Mouse (Mus musculus): ENCODE results near the gene Ssbp3. TPM values are rescaled to one million over a fixed set of nuclear protein-coding genes. Genes with fewer than 3 reads are reported as not detected.

Ssbp3 gene
- polyA plus RNA-seq, 1 experiment from 2014 or later = 22.8 TPM

DNA sequence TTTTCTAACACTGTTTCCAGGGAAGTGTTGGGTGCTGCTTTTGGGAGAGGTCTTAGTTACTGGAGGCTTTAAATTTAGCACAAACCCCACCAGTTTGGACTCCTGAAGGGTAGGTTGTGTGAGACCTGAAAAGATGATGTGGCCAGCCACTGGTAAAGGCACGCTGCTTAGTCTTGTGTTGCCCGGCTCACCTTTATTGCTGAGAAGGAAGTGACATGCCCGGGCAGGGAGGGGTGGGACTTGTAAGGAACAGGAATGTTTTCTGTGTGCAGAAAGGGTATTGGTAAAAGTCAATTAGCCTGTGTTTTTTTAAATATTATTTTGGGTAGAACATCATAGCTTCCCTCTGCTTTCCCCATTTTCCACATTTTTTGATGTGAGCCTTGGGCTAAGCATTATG, 37.2 kb downstream of the Ssbp3 start:
- H3K36me3 ChIP-seq (replicated peaks; ENCODE audit: insufficient read depth, low read length) = no peaks in the 10 kb centered on the region
- H3K9ac ChIP-seq (replicated peaks) = no peak overlapping the region
- H3K4me3 ChIP-seq (ENCODE audit: low read depth, low read length) = no peak overlapping the region
- H3K27me3 ChIP-seq (ENCODE audit: insufficient read depth, low read length) = no peaks in the 10 kb centered on the region
- no peaks in the 10 kb centered on the region for H3K9me3 ChIP-seq (ENCODE audit: low read length)
- 79% methylated on average over 3 of the region's 3 CpGs for WGBS (ENCODE audit: insufficient replicate concordance)
- no peak for TF ChIP-seq EP300 (IDR thresholded peaks at IDR 0.05; ENCODE audit: low read depth)
- ATAC-seq (no peak), DNase-seq (no peak)
- no peak overlapping the region for H3K27ac ChIP-seq (ENCODE audit: low read depth)
- H3K4me1 ChIP-seq (ENCODE audit: insufficient read depth) = peaks cover 26% of the 10 kb centered on the region
- H3K4me2 ChIP-seq (ENCODE audit: low read depth, low read length) = no peak overlapping the region

GRCm38 (mm10) chr4:106948546-106948945, 38.0 kb downstream of the Ssbp3 start:
- WGBS (ENCODE audit: insufficient replicate concordance) = 72% methylated on average over 7 of the region's 7 CpGs

GRCm38 (mm10) chr4:106949200-106949599, 38.7 kb downstream of the Ssbp3 start:
- Histone ChIP-seq H3K27me3 (ENCODE audit: insufficient read depth, low read length) (no peaks in the 10 kb centered on the region), H3K4me2 (ENCODE audit: low read depth, low read length) (0 out of 2 replicates have a peak overlapping the region, but pooled peaks have one; percentile 29), H3K9me3 (ENCODE audit: low read length) (no peaks in the 10 kb centered on the region), H3K9ac (replicated peaks) (no peak overlapping the region), H3K27ac (ENCODE audit: low read depth) (no peak overlapping the region), H3K36me3 (replicated peaks; ENCODE audit: insufficient read depth, low read length) (0 out of 2 replicates have a peak, but pooled peaks cover 2% of the 10 kb centered on the region), H3K4me1 (ENCODE audit: insufficient read depth) (peaks cover 26% of the 10 kb centered on the region), H3K4me3 (ENCODE audit: low read depth, low read length) (no peak overlapping the region)
- no peak for TF ChIP-seq CTCF (IDR thresholded peaks at IDR 0.05; ENCODE audit: low read depth)
- no peak for TF ChIP-seq EP300 (IDR thresholded peaks at IDR 0.05; ENCODE audit: low read depth)
- ATAC-seq = no peak
- 31% methylated on average over 6 of the region's 6 CpGs for WGBS (ENCODE audit: insufficient replicate concordance)
- no peak for DNase-seq

More at GRCm38 (mm10) chr4:106948546-106948945, 38.0 kb downstream of the Ssbp3 start:
- Histone ChIP-seq H3K4me2 (ENCODE audit: low read depth, low read length) (no peak overlapping the region), H3K4me3 (ENCODE audit: low read depth, low read length) (no peak overlapping the region), H3K4me1 (ENCODE audit: insufficient read depth) (peaks cover 26% of the 10 kb centered on the region), H3K36me3 (replicated peaks; ENCODE audit: insufficient read depth, low read length) (no peaks in the 10 kb centered on the region), H3K27me3 (ENCODE audit: insufficient read depth, low read length) (no peaks in the 10 kb centered on the region), H3K9ac (replicated peaks) (no peak overlapping the region), H3K9me3 (ENCODE audit: low read length) (no peaks in the 10 kb centered on the region), H3K27ac (ENCODE audit: low read depth) (no peak overlapping the region)
- ATAC-seq = no peak
- DNase-seq = no peak
- no peak for TF ChIP-seq CTCF (IDR thresholded peaks at IDR 0.05; ENCODE audit: low read depth)
- TF ChIP-seq EP300 (IDR thresholded peaks at IDR 0.05; ENCODE audit: low read depth) = no peak

DNA sequence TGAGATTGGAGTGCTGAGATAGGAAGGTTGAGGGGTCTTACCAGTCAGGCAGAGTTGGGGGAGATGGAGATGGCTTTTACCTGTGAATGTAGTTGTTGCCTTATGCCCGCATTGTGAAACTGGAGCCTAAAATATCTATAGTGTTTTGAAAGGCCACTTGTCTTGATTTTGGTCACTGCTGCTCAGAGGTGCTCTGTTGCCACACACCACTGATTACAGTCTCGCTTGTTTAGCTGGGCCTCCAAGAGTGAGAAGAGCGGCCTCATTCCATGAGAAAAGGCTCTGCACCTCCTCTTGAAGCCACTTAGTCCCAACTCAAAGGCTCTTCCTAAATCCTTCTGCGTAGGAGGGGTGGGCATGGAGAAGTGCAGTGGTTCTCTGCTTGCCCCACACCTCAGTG, 40.3 kb downstream of the Ssbp3 start:
- peaks cover 34% of the 10 kb centered on the region for H3K4me1 ChIP-seq (ENCODE audit: insufficient read depth)
- DNase-seq = no peak
- no peak overlapping the region for H3K9ac ChIP-seq (replicated peaks)
- no peak overlapping the region for H3K4me2 ChIP-seq (ENCODE audit: low read depth, low read length)
- no peak for ATAC-seq
- 70% methylated on average over 4 of the region's 4 CpGs for WGBS (ENCODE audit: insufficient replicate concordance)
- H3K36me3 ChIP-seq (replicated peaks; ENCODE audit: insufficient read depth, low read length) = peaks cover 2% of the 10 kb centered on the region; the same call in 1 of the 2 replicates
- TF ChIP-seq CTCF (IDR thresholded peaks at IDR 0.05; ENCODE audit: low read depth) (no peak), EP300 (IDR thresholded peaks at IDR 0.05; ENCODE audit: low read depth) (no peak)
- no peaks in the 10 kb centered on the region for H3K27me3 ChIP-seq (ENCODE audit: insufficient read depth, low read length)
- no peaks in the 10 kb centered on the region for H3K9me3 ChIP-seq (ENCODE audit: low read length)
- H3K4me3 ChIP-seq (ENCODE audit: low read depth, low read length) = no peak overlapping the region
- H3K27ac ChIP-seq (ENCODE audit: low read depth) = no peak overlapping the region

- 28% methylated on average over 4 of the region's 4 CpGs for WGBS (ENCODE audit: insufficient replicate concordance)
- TF ChIP-seq EP300 (IDR thresholded peaks at IDR 0.05; ENCODE audit: low read depth) (no peak), CTCF (IDR thresholded peaks at IDR 0.05; ENCODE audit: low read depth) (peak; percentile 57)
- Histone ChIP-seq H3K9me3 (ENCODE audit: low read length) (no peaks in the 10 kb centered on the region), H3K4me3 (ENCODE audit: low read depth, low read length) (no peak overlapping the region), H3K36me3 (replicated peaks; ENCODE audit: insufficient read depth, low read length) (peaks cover 2% of the 10 kb centered on the region; the same call in 1 of the 2 replicates), H3K4me1 (ENCODE audit: insufficient read depth) (peaks cover 40% of the 10 kb centered on the region), H3K27ac (ENCODE audit: low read depth) (no peak overlapping the region), H3K27me3 (ENCODE audit: insufficient read depth, low read length) (no peaks in the 10 kb centered on the region), H3K9ac (replicated peaks) (no peak overlapping the region), H3K4me2 (ENCODE audit: low read depth, low read length) (no peak overlapping the region)
- ATAC-seq = no peak
- DNase-seq = peak; percentile 47
Measured at GRCm38 (mm10) chr4:106951455-106951854, 41.0 kb downstream of the Ssbp3 start.

DNA sequence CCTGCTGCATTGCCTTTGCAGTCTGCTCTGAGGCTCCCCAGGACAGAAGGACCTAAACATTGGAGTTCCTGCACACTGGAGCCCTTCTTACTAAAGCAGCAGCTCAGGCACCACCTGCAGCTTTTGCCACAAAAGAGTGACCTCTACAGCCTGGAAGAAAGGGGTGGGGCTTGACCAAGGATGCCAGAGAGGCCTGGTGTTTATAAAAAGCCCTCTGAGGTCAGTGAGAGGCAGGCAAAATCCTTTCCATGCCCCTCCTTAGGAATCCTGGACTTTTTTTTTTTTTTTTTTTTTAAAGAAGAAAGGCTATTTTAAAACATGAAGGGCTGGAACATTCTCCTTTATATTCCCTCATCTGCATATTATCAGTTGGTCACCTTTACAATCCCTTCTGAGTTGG, 42.7 kb downstream of the Ssbp3 start:
- ATAC-seq (no peak), DNase-seq (no peak)
- Histone ChIP-seq H3K9ac (replicated peaks) (no peak overlapping the region), H3K36me3 (replicated peaks; ENCODE audit: insufficient read depth, low read length) (peaks cover 2% of the 10 kb centered on the region; the same call in 1 of the 2 replicates), H3K4me3 (ENCODE audit: low read depth, low read length) (no peak overlapping the region), H3K27me3 (ENCODE audit: insufficient read depth, low read length) (no peaks in the 10 kb centered on the region), H3K9me3 (ENCODE audit: low read length) (no peaks in the 10 kb centered on the region), H3K27ac (ENCODE audit: low read depth) (no peak overlapping the region), H3K4me1 (ENCODE audit: insufficient read depth) (peaks cover 50% of the 10 kb centered on the region), H3K4me2 (ENCODE audit: low read depth, low read length) (no peak overlapping the region)
- TF ChIP-seq CTCF (IDR thresholded peaks at IDR 0.05; ENCODE audit: low read depth) (no peak), EP300 (IDR thresholded peaks at IDR 0.05; ENCODE audit: low read depth) (no peak)

- DNase-seq (no peak), ATAC-seq (no peak)
- Histone ChIP-seq H3K4me1 (ENCODE audit: insufficient read depth) (peaks cover 50% of the 10 kb centered on the region), H3K27me3 (ENCODE audit: insufficient read depth, low read length) (no peaks in the 10 kb centered on the region), H3K27ac (ENCODE audit: low read depth) (no peak overlapping the region), H3K9me3 (ENCODE audit: low read length) (no peaks in the 10 kb centered on the region), H3K4me3 (ENCODE audit: low read depth, low read length) (no peak overlapping the region), H3K36me3 (replicated peaks; ENCODE audit: insufficient read depth, low read length) (peaks cover 2% of the 10 kb centered on the region; the same call in 1 of the 2 replicates), H3K4me2 (ENCODE audit: low read depth, low read length) (no peak overlapping the region), H3K9ac (replicated peaks) (no peak overlapping the region)
- no peak for TF ChIP-seq CTCF (IDR thresholded peaks at IDR 0.05; ENCODE audit: low read depth)
- no peak for TF ChIP-seq EP300 (IDR thresholded peaks at IDR 0.05; ENCODE audit: low read depth)
- WGBS (ENCODE audit: insufficient replicate concordance) = 92% methylated on average over 5 of the region's 5 CpGs
Measured at GRCm38 (mm10) chr4:106953760-106954159, 43.3 kb downstream of the Ssbp3 start.
